Mouse (Mus musculus) thymus, postnatal 14 days (tissue): ENCODE results near the gene Mipep.

Experiments used
- DNase-seq: peaks from one replicate; pipeline ENCODE4 v3.0.0; 2021

Mipep gene

DNA sequence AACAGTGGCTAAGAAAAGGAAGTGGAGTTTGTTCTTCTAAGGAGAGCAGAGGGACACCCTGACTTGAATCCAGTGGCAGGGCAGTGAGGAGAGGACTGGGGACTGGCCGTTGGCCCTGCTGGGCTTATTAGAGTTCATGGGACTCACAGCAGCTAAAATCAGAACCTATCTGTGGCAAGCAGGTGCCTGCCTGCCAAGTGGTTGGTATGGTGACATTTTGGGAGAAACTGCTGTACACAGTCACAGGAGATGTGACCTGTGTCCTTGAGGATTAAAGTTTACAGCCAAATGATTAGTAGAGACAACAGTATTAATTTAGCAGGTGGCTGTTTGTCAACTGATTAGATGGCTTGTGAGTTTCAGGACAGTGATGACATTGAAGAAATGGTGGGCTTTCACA lies 21.5 kb downstream of the Mipep start:
- DNase-seq, result no peak

- no peak for DNase-seq
Measured at GRCm38 (mm10) chr14:60806891-60807344, 22.5 kb downstream of the Mipep start.

DNA sequence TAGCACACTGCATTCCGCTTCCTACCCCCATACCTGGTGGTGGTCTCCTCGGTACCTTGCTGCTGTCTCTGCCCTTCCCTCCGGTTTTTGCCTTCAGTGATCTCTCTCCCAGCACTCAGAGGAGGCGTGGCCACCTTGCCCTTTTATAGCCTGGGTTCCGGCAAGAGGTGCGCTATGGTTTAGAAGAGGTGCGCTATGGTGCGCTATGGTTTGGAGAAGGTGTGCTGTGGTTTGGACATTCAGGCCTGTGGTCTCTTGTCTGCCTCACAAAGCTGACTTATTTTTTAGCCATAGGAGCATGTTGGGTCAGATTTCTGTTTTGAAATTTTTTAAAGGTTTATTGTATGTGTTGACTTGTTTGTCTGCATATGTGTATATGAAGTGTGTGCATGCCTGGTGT lies 25.5 kb downstream of the Mipep start:
- DNase-seq, result no peak

GRCm38 (mm10) chr14:60811547-60811946 lies 27.2 kb downstream of the Mipep start:
- no peak for DNase-seq

GRCm38 (mm10) chr14:60815098-60815497 lies 30.7 kb downstream of the Mipep start:
- DNase-seq, result no peak

- no peak for DNase-seq
Measured at GRCm38 (mm10) chr14:60818045-60818444, 33.7 kb downstream of the Mipep start.

GRCm38 (mm10) chr14:60830096-60830495 lies 45.7 kb downstream of the Mipep start:
- no peak for DNase-seq

DNA sequence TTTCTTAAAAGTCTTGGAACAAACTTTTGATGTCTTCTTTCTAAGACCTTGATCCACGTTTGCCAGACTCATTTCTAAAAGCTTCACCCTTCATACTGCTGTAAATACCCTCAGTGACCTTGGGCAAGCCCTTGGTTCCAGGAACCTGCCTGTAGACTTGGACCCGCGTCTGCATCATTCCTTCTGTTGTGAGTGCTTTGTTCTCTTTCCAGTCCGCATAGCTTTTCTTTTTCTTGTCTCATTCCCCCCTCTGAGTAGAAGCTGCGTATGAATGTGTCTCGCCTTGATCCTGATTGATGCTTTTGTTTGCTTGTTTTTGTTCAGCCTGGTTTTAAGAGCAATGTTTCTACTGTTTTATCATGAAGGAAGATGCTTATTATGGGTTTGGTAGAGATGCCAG lies 52.3 kb downstream of the Mipep start:
- DNase-seq, result no peak

GRCm38 (mm10) chr14:60839654-60840053 lies 55.3 kb downstream of the Mipep start:
- DNase-seq, result no peak

DNA sequence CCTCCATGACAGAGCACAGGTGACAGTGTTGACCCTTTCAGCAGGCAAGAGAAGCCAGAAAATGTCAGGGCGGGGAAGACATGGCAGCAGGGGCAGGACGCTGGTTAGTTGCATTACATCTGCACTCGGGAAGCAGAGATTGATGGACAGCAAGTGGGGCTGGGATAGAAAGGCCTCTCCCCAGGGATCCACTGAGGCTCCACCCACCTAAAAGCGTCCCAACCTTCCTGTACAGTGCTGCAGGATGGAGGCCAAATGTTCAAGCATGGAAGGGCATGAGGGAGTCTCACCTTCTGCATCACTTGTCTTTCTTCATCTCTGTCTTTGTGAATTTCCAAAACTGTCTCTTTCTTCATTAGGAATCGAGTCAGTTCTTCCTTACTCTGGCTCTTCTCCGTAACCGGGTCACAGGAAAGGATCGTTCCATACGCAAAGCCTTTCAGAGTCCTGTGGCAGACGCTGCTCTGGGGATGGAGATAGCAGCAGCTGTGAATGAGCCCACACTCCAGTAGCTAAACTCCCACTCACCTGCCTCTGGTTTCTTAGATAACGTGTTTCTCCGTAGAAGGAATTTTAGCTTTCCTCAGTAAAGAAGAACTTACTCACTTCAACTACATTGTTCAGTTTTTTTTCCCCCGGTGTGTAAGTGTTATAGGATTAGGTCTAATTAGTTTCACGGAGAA lies 57.7 kb downstream of the Mipep start:
- no peak for DNase-seq

DNA sequence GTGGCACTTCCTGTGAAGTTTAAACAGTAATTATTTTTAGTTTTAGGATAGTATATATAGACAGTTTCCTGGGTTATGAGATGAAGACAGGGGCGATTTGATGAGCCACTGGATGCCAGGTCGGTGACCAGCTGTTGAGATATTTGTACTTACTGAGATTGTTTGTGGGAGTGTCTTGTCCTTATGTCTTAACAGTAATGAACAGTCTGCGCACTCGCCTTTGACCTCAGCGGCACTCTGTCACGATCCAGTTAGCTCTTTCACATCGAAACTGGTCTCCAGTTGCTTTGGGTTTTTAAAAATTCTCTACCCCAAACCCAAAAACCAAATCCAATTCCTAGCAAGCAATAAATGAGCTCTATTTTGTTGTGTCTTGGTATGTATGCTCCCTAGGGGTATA lies 59.2 kb downstream of the Mipep start:
- no peak for DNase-seq

DNA sequence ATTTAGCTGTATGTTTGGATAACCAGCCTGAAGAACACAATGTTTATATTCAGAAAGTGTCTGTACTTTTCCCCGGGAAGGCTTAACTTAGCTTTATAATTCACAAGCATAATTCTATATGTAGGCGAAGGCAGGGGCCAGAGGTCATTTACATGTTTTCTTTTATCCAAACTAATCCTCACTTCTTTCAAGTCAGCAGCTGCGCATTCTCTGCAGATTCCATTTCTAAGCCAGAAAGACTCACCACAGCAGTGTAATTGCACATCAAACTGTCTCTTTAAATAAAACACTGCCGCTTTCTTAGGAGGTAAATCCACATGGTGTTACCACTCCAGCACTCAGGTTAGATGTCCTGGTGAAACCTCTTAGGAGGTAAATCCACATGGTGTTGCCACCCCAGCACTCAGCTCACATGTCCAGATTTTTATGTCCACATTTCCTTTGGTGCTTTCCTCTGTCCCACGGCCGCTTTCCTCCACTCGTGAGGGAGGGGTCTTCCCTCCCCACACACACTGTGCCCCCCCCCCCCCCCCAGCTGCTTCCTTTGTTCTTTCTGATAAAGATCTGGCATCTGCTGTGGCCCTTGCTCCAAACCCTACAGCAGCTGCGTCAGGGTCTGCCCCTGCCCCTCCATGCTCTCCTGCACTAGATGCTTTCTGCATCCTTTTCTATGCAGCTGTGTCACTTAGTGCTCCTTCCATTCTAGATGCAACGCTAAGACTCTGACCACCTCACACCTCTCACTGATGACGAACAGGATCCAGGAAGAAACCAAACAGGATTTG lies 61.1 kb downstream of the Mipep start:
- no peak for DNase-seq

GRCm38 (mm10) chr14:60846174-60846573 lies 61.8 kb downstream of the Mipep start:
- no peak for DNase-seq

DNA sequence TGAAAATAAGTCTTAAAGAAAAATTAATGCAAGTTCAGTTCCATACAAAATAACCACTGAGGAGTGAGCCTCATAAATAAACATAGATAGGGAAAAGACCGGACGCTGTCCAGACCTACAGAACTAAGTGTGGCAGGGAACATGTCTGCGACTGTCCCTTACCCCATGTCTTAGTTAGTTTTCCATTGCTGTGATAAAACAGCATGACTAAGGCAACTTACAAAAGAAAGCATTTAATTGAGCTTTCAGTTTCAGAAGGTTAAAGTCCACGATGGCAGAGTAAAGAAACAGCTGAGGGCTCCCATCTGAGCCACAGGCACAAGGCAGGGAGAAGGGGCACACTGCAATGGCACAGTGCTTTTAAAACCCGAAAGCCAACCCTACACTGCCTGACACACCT lies 63.8 kb downstream of the Mipep start:
- no peak for DNase-seq

GRCm38 (mm10) chr14:60850101-60850500 lies 65.7 kb downstream of the Mipep start:
- no peak for DNase-seq

- DNase-seq, result no peak
Measured at GRCm38 (mm10) chr14:60851632-60852031, 67.3 kb downstream of the Mipep start.

- DNase-seq, result no peak
Measured at GRCm38 (mm10) chr14:60856199-60856912, 72.0 kb downstream of the Mipep start.

DNA sequence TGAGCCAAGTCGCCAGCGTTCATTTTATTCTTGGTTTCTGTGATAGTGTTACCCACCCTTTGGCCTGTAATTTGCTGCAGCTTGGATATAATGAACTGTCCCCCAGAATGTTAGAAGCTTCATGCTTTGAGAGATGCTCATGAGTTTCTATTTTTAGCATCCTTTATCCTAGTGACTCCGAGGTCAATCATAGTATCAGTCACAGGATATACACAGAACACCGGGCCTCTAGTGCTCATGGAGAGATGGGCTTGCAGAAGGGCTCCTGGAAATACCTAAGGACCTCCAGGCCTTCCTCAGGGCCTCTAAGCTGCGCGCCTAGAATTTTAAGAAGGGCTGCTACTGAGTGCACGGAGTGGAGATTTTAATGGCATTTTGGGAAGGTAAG lies 72.5 kb downstream of the Mipep start:
- DNase-seq, result no peak

DNA sequence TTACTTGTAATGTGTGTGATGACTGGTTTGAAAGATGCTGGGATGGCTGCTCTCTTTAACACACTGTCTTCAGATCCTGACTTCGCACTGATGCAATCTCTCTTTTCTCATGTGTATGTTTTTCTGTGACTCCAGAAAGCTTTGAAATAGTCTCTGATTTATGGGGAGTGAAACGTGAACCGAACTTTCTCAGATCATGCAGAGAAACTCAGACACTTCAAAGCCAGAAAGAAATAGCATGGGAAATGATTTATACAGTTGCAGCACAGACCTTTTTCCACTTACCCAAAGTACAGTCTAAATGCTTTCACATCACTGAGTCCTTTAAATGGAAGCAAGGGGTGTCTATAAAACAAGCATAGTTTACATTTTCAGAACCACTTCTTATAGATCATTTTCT lies 79.0 kb downstream of the Mipep start:
- no peak for DNase-seq

- no peak for DNase-seq
Measured at GRCm38 (mm10) chr14:60866399-60866798, 82.0 kb downstream of the Mipep start.

DNA sequence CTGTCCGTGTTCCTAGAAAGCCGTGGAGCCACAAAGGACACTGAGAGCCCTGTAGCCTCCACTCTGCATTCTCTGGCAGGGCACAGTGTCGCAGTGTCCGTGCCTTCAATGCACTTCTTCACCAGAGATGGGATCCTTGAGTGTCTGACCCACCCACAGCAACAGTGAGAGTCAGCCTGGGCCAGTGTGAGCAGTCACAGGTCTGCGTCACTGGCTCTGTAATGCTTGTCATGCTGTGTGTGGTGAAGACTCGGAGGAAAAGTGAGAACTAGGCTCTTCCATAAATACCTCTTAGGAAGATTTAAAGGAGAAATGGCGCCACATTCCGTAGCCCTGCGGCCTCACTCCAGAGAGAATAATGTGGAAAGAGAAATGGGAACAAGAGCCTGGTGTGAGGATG lies 84.0 kb downstream of the Mipep start:
- DNase-seq, result no peak

GRCm38 (mm10) chr14:60871831-60872230 lies 87.5 kb downstream of the Mipep start:
- DNase-seq, result no peak

GRCm38 (mm10) chr14:60882106-60882505 lies 97.7 kb downstream of the Mipep start:
- DNase-seq, result no peak

DNA sequence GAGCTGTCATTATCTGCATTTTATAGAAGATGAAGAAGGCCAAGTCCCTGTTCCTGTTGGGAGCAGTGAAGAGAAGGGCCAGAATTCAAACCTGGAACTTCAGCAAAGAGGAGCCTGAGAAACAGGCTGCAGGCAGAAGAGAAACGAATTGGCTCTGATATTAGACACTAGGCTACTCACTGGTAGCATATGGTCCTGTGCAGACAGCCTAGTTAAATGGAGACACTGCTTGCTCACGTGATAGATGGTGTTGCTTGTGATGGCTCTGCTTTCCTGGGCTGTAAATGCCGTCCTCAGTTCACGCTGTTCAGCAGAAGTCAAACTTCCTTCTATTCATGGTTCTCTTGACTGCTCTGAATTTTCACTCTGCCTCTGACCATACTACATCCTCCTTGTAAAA lies 98.3 kb downstream of the Mipep start:
- DNase-seq, result no peak
